Mouse (Mus musculus) mesoderm, embryonic 11.5 days (tissue): ENCODE data around the gene Calr3.

Experiments used
- DNase-seq: peaks from one replicate; pipeline ENCODE4 v3.0.0-alpha.2; 2012; ENCODE audit warnings: low read depth, low spot score

The Calr3 gene

GRCm38 (mm10) chr8:72443338-72443993 is at the start of gene Calr3, which contains the start of gene 1700030K09Rik:
Gene Calr3, minus strand, starts transcription at chr8:72443870.
Gene 1700030K09Rik, plus strand, starts transcription at chr8:72443880.
- DNase-seq, result peak; percentile 97

GRCm38 (mm10) chr8:72493381-72493780 is 49.7 kb upstream of the Calr3 start:
- DNase-seq, result peak; percentile 6

GRCm38 (mm10) chr8:72492622-72493081 is 49.0 kb upstream of the Calr3 start:
- DNase-seq, result peak; percentile 100

- DNase-seq, result peak; percentile 41
Measured at GRCm38 (mm10) chr8:72491680-72492621, 48.3 kb upstream of the Calr3 start, which contains the start of gene Slc35e1. Gene Slc35e1, minus strand, starts transcription at chr8:72492614.

- DNase-seq, result no peak
Measured at GRCm38 (mm10) chr8:72491017-72491416, 47.3 kb upstream of the Calr3 start.

GRCm38 (mm10) chr8:72487014-72487413 is 43.3 kb upstream of the Calr3 start:
- DNase-seq, result no peak

GRCm38 (mm10) chr8:72485456-72486199 is 42.0 kb upstream of the Calr3 start:
- no peak for DNase-seq

GRCm38 (mm10) chr8:72474826-72475546 is 31.3 kb upstream of the Calr3 start, which contains the start of gene Cherp:
Gene Cherp, minus strand, starts transcription at chr8:72475226.
- DNase-seq, result peak; percentile 99

GRCm38 (mm10) chr8:72470684-72471083 is 27.0 kb upstream of the Calr3 start:
- no peak for DNase-seq

GRCm38 (mm10) chr8:72469984-72470383 is 26.3 kb upstream of the Calr3 start:
- no peak for DNase-seq

- no peak for DNase-seq
Measured at GRCm38 (mm10) chr8:72469243-72469642, 25.6 kb upstream of the Calr3 start.

- DNase-seq, result no peak
Measured at GRCm38 (mm10) chr8:72464211-72464610, 20.5 kb upstream of the Calr3 start.

- DNase-seq, result no peak
Measured at GRCm38 (mm10) chr8:72459881-72460533, 16.3 kb upstream of the Calr3 start.

- DNase-seq, result no peak
Measured at GRCm38 (mm10) chr8:72458457-72458856, 14.8 kb upstream of the Calr3 start.

GRCm38 (mm10) chr8:72457806-72458205 is 14.1 kb upstream of the Calr3 start:
- DNase-seq, result no peak

GRCm38 (mm10) chr8:72455317-72455716 is 11.6 kb upstream of the Calr3 start:
- no peak for DNase-seq

GRCm38 (mm10) chr8:72453904-72454303 is 10.2 kb upstream of the Calr3 start:
- no peak for DNase-seq

GRCm38 (mm10) chr8:72451516-72451915 is 7.8 kb upstream of the Calr3 start:
- no peak for DNase-seq

- no peak for DNase-seq
Measured at GRCm38 (mm10) chr8:72445071-72445470, 1.4 kb upstream of the Calr3 start.

GRCm38 (mm10) chr8:72443994-72444350 is 302 bp upstream of the Calr3 start:
- DNase-seq, result no peak
